Mouse (Mus musculus) frontal cortex, adult 2 months (tissue): ENCODE results near the gene Hist1h4c. TPM values are rescaled to one million over a fixed set of nuclear protein-coding genes. Genes with fewer than 3 reads are reported as not detected.
"Not testable (repeated sequence)": the region's sequence is repeated elsewhere in the genome, so short reads cannot be mapped to it uniquely, and the experiment has no call there.

ENCODE experiments used
- DNase-seq, 2 experiments: peaks; one replicate each; pipeline ENCODE4 v3.0.0; 2022; ENCODE audit warnings: low spot score in 1 of 2; ENCODE audit errors: extremely low spot score in 1 of 2
- polyA plus RNA-seq: library from polyadenylated mRNA; depleted of rRNA; stranded (reverse); fragments of >200 nt; gene quantifications from 2 replicates; pipeline ENCODE4 v1.2.3, GENCODE M21; 2012

The Hist1h4c gene
- polyA plus RNA-seq, 1 experiment = 3.1 TPM

DNA sequence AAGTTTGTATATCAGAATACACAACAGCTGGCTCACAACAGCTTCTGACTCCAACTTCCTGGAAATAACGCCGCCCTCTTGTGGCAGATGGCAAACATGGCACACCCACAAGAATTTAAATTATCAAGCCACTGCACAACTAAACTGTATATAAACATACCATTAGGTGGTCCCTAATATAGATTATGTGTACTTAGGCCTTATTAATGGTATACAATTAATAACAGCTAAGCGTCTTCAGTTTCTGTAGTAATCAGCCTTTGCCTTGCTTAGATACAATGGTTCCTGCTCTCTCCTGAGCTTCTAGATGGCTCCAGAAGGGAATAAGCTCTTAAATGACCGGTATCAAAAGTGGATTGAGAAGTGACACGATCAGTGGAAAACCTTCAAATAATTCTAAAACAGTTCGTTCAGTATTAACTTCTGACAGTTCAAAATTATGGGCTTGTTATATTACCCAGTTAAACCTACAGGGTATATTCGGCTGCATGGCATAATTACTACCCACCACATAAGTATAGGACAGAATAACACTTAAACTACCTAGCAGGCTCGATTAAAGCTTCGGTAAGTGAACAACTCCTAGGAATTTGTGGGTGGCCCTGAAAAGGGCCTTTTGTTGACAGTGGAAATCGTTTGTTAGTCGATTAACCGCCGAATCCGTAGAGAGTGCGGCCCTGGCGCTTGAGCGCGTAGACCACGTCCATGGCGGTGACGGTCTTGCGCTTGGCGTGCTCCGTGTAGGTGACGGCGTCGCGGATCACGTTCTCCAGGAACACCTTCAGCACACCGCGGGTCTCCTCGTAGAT is 559 bp downstream of the Hist1h4c start:
- peak in 1 of 2 experiments; percentile 78 for DNase-seq

DNA sequence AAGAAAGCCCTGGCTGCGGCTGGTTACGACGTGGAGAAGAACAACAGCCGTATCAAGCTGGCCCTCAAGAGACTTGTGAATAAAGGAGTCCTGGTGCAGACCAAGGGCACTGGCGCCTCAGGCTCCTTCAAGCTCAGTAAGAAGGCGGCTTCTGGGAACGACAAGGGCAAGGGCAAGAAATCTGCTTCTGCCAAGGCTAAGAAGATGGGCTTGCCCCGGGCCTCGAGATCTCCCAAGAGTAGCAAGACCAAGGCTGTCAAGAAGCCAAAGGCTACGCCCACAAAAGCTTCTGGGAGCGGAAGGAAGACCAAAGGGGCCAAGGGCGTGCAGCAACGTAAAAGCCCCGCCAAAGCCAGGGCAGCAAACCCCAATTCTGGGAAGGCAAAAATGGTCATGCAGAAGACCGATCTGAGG is 2.2 kb downstream of the Hist1h4c start:
- no peak for DNase-seq

- no peak for DNase-seq
These were observed 2.7 kb downstream of the Hist1h4c start, which contains the start of gene Hist1h1t for GRCm38 (mm10) chr13:23695514-23695913. TSS of gene Hist1h1t (plus strand) at chr13:23695814.

GRCm38 (mm10) chr13:23694956-23695355 is 3.3 kb downstream of the Hist1h4c start:
- DNase-seq = no peak

GRCm38 (mm10) chr13:23693856-23694440 is 4.3 kb downstream of the Hist1h4c start:
- DNase-seq = no peak

DNA sequence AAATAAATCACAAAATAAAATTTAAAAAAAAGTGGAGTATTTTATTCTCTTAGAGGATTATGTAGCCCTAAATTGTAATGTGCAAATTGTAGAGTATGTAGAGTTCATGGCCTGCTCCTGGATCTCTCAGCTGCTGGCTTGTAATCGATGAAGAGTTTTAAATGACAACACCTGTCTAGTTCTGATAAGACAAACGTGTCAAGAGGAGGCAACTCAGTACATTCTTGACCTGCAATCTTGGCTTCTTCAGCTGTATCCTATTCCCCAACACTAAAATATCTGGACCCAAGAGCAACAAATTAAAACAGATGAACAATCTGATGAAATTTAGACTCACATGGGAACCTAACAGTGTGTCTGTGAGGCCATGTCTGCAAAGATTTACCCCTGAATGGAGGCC is 8.8 kb downstream of the Hist1h4c start:
- no peak for DNase-seq

- DNase-seq = no peak
These were observed 9.3 kb downstream of the Hist1h4c start for GRCm38 (mm10) chr13:23688956-23689355.

- no peak for DNase-seq
These were observed 10.3 kb downstream of the Hist1h4c start for GRCm38 (mm10) chr13:23687907-23688306.

DNA sequence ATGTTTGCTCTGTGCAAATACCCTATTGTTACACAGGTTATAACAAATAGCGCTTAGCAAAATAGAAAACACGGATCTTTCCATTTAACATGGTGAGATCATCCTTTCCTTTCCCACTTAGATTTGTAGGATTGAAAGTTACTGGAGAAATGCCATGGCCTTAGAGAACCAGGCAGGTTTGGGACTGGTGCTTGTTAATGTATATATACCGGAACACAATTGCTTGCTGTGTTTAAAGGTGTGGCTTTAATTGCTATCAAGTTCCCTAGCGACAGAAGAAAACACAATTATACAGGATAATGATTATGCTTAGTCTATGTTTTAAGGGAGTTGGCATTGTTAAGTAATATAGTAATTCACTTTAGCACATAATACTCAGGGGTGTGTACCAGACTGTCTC is 11.1 kb downstream of the Hist1h4c start:
- DNase-seq = no peak

DNA sequence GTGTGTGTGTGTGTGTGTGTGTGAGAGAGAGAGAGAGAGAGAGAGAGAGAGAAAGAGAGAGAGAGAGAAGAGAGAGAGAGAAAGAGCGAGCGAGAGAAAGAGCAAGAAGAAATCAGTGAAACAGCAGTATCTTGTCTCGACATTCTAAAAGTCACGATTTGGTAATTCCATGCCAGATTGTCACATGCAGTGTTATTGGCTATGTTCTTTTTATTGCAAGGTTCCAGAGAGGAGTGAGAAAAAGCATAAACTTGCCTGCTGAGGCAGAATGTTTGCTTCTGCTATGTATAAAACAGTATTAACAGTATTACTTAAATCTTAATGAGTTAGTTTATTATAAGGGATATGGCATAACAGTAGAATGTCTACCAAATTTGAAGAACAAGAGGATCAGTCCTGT is 12.3 kb downstream of the Hist1h4c start:
- peak in 1 of 2 experiments; percentile 32 for DNase-seq

DNA sequence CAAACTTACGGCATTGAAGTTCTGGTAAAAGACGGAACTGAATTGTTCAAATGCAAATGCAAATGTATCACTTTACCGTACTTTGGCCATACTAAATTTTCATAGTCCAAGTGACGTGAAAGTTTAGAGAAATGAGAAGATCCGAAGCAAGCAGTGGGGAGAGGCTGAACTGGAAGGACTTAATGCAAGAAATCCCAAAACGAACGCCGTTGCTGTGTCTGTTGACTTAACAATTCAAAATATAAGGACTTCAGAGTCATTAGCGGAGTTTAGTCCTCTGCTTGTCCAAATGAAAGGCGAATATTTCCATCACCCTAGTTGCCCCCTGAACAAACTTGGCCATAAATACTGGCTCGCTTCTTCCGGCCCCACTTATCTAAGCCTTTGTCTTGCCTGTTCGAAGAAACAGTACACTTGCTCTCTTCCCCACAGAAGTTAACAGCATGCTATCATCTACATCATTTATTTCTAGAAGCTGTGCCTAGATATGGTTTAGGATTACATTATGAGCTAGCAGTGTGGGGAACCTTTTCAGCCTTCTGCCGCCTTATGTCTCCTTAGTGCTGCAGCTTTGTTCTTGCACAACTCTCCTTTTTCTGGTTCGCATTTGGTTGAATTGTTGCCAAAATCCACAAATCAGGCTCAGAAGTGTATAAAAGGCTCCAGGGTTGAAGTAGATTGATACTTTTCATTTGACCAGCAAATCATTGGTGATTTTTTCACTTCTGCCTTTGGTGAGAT is 13.0 kb downstream of the Hist1h4c start:
- no peak for DNase-seq

GRCm38 (mm10) chr13:23684295-23684945 is 13.8 kb downstream of the Hist1h4c start:
- peak in 1 of 2 experiments; percentile 66 for DNase-seq

DNA sequence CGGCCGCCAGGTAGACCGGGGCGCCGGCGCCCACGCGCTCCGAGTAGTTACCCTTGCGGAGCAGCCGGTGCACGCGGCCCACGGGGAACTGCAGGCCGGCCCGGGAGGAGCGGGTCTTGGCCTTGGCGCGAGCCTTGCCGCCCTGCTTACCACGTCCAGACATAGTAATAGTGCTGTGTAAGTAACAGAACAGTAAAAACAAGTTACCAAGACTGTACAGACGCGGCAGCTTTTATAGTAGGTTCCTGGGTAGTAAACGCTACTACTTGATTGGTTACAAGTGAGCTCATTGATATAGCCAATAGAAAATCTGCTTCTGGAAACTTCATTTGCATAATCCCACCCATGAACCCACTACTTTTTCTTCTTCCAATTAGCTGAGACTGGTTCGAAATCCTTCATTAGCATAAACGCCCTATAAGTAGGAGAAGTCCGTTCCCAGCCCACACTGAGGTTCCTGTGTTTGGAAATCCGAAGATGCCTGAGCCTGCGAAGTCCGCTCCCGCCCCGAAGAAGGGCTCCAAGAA is 14.4 kb downstream of the Hist1h4c start, which contains the start of the genes Hist1h2ac and Hist1h2bc:
Hist1h2ac (minus strand) TSS at position 194 of the 527 bp plus-strand sequence.
Hist1h2bc (plus strand) TSS at position 445 of the 527 bp plus-strand sequence.
- DNase-seq = peak; percentile 93 to 96

DNA sequence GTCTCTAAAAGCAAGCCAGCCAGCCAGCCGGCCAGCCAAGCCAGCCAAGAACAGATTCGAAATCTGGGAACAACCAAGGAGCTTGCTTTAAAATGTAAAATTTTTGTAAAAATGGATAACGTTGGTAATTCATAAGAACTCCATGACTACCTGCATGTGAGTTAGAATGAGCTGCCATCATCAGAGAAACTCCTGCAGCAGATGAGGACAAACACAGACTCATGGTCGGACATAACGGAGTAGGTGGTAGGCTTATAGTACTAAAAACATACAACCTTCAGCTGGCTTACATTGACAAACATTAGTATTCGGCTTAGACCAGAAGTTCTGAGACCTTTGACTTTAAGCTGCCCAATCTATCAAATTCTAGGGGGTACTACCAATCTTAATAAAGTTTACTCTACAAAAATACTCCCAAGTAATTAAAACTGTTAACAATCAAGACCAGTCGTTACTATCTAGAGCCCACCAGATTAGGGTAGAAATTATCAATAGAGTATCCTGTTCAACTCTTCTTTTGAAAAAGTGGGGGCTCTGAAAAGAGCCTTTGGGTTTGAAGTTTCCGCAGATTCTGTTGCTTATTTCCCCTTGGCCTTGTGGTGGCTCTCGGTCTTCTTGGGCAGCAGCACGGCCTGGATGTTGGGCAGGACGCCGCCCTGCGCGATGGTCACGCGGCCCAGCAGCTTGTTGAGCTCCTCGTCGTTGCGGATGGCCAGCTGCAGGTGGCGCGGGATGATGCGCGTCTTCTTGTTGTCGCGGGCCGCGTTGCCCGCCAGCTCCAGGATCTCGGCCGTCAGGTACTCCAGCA is 15.1 kb downstream of the Hist1h4c start:
- DNase-seq = not testable (repeated sequence)

GRCm38 (mm10) chr13:23682623-23682946 is 15.7 kb downstream of the Hist1h4c start:
- no peak for DNase-seq

- DNase-seq = no peak
These were observed 16.2 kb downstream of the Hist1h4c start for GRCm38 (mm10) chr13:23681990-23682582.

- DNase-seq = no peak
These were observed 35.7 kb downstream of the Hist1h4c start for GRCm38 (mm10) chr13:23662536-23662935.

GRCm38 (mm10) chr13:23659636-23660366 is 38.5 kb downstream of the Hist1h4c start:
- DNase-seq = no peak
